In genomic region chr11:117608141-117608789, GRCm38 (mm10) we compare ENCODE assay signal across 12 mouse cellular contexts. TPM values are rescaled to one million over a fixed set of nuclear protein-coding genes. Genes with fewer than 3 reads are reported as not detected.
DNase-seq lines count a peak whose midpoint lies in the region; ATAC-seq and TF ChIP-seq lines count a peak whose summit lies in the region.
"Had no signal": no experiment of that assay in that cellular context is flagged by ENCODE, and none has a peak within 500 bp of the region (broad histone marks: within the 10 kb centered on the region; RNA-seq: fewer than 3 reads in every experiment).

No protein-coding gene starts in this region.

- 50% methylated on average over 9 of the region's 9 CpGs for WGBS in hindbrain, embryonic 10.5 days
- 31% methylated on average over 9 of the region's 9 CpGs for WGBS in hindbrain, embryonic 14.5 days
- 45% methylated on average over 9 of the region's 9 CpGs for WGBS in forebrain, embryonic 11.5 days
- 47% methylated on average over 9 of the region's 9 CpGs for WGBS in limb, embryonic 13.5 days

- in situ Hi-C loops in ES-E14 (cut with MboI; ENCODE audit: low sequenced_read_pairs in 2 of 2, unreplicated experiment in 2 of 2) = no loop called here

- peak overlapping the region; percentile 71 for H3K27ac ChIP-seq in hindbrain, embryonic 10.5 days
- no peak overlapping the region for H3K27ac ChIP-seq in hindbrain, embryonic 14.5 days
- peak overlapping the region; percentile 80 for H3K27ac ChIP-seq in ES-E14 (ENCODE audit: insufficient read depth, low read depth, low read length, poor library complexity, severe bottlenecking)
- H3K27ac ChIP-seq in forebrain, embryonic 11.5 days (ENCODE audit: low read depth, low read length) = peak overlapping the region; percentile 46; the same call in 1 of the 2 replicates
- H3K27ac ChIP-seq in limb, embryonic 13.5 days = peak overlapping the region; percentile 66

- peaks cover 66% of the 10 kb centered on the region for H3K27me3 ChIP-seq in hindbrain, embryonic 10.5 days (ENCODE audit: insufficient read depth, poor library complexity, severe bottlenecking)
- H3K27me3 ChIP-seq in hindbrain, embryonic 14.5 days (ENCODE audit: control insufficient read depth, insufficient read depth, low read length) = no peaks in the 10 kb centered on the region
- no peaks in the 10 kb centered on the region; the same call in 1 of the 2 replicates for H3K27me3 ChIP-seq in forebrain, embryonic 11.5 days (ENCODE audit: control insufficient read depth, insufficient read depth, low read length)
- H3K27me3 ChIP-seq in limb, embryonic 13.5 days = peaks cover 2% of the 10 kb centered on the region; the same call in 1 of the 2 replicates

- no peak for ATAC-seq in hindbrain, embryonic 14.5 days (ENCODE audit: low FRiP score)
- ATAC-seq in forebrain, embryonic 11.5 days (replicated peaks; ENCODE audit: low FRiP score) = no peak
- no peak for ATAC-seq in limb, embryonic 13.5 days (ENCODE audit: low FRiP score, low read depth)
- ATAC-seq in megakaryocyte, adult 5-6 weeks (ENCODE audit: poor library complexity, severe bottlenecking) = no peak
- ATAC-seq: liver, postnatal 0 days had no signal

- no peak overlapping the region for H3K4me2 ChIP-seq in hindbrain, embryonic 14.5 days (replicated peaks)
- H3K4me2 ChIP-seq in forebrain, embryonic 11.5 days (ENCODE audit: low read depth, low read length, severe bottlenecking) = no peak overlapping the region
- H3K4me2 ChIP-seq in limb, embryonic 13.5 days (replicated peaks) = no peak overlapping the region

- no peak for DNase-seq in hindbrain, embryonic 10.5 days (ENCODE audit: low spot score)
- no peak for DNase-seq in hindbrain, embryonic 14.5 days (ENCODE audit: low spot score)
- DNase-seq in ES-E14 (ENCODE audit: low read depth, low spot score) (no peak), adipocyte (ENCODE audit: low spot score) (no peak)
- DNase-seq in forebrain, embryonic 11.5 days (ENCODE audit: low spot score) = no peak
- DNase-seq in spleen, postnatal 36 days (ENCODE audit: low spot score in 2 of 2) = no peak
- DNase-seq: adrenal gland, adult 8-10 months; heart, postnatal 36 days; kidney, adult 9 months; liver, postnatal 0 days had no signal

- H3K4me3 ChIP-seq in hindbrain, embryonic 10.5 days = no peak overlapping the region
- H3K4me3 ChIP-seq in hindbrain, embryonic 14.5 days (replicated peaks; ENCODE audit: low read length) = no peak overlapping the region
- H3K4me3 ChIP-seq in ES-E14 (ENCODE audit: insufficient read depth in 1 of 2, low read depth in 1 of 2, low read length in 2 of 2, poor library complexity in 1 of 2, severe bottlenecking in 1 of 2) = peak overlapping the region; percentile 38 to 41
- no peak overlapping the region for H3K4me3 ChIP-seq in forebrain, embryonic 11.5 days (ENCODE audit: low read depth, low read length)
- H3K4me3 ChIP-seq in limb, embryonic 13.5 days = no peak overlapping the region

- peaks cover 82% of the 10 kb centered on the region for H3K4me1 ChIP-seq in hindbrain, embryonic 10.5 days (replicated peaks)
- peaks cover 20% of the 10 kb centered on the region for H3K4me1 ChIP-seq in hindbrain, embryonic 14.5 days (replicated peaks; ENCODE audit: control insufficient read depth, insufficient read depth, low read length)
- H3K4me1 ChIP-seq in ES-E14 (ENCODE audit: control insufficient read depth in 2 of 2, insufficient read depth in 2 of 2, low read length in 2 of 2, poor library complexity in 1 of 2) = peaks cover 11 to 52% of the 10 kb centered on the region in 2 experiments
- peaks cover 23% of the 10 kb centered on the region for H3K4me1 ChIP-seq in forebrain, embryonic 11.5 days (replicated peaks; ENCODE audit: control insufficient read depth, insufficient read depth, low read length)
- peaks cover 46% of the 10 kb centered on the region for H3K4me1 ChIP-seq in limb, embryonic 13.5 days

- H3K9me3 ChIP-seq in hindbrain, embryonic 10.5 days = no peaks in the 10 kb centered on the region
- H3K9me3 ChIP-seq in hindbrain, embryonic 14.5 days (ENCODE audit: control insufficient read depth, low read length) = no peaks in the 10 kb centered on the region
- no peaks in the 10 kb centered on the region for H3K9me3 ChIP-seq in ES-E14 (ENCODE audit: control insufficient read depth, insufficient read depth, low read depth, low read length)
- H3K9me3 ChIP-seq in forebrain, embryonic 11.5 days (ENCODE audit: control insufficient read depth, low read length) = no peaks in the 10 kb centered on the region
- no peaks in the 10 kb centered on the region for H3K9me3 ChIP-seq in limb, embryonic 13.5 days

- H3K9ac ChIP-seq in hindbrain, embryonic 14.5 days = no peak overlapping the region
- H3K9ac ChIP-seq in ES-E14 (ENCODE audit: insufficient read depth, low read depth, low read length, poor library complexity, severe bottlenecking) = peak overlapping the region; percentile 28
- peak overlapping the region; percentile 6; the same call in 1 of the 2 replicates for H3K9ac ChIP-seq in forebrain, embryonic 11.5 days (ENCODE audit: low read length)
- no peak overlapping the region for H3K9ac ChIP-seq in limb, embryonic 13.5 days
- H3K9ac ChIP-seq: liver, postnatal 0 days had no signal

- H3K36me3 ChIP-seq in hindbrain, embryonic 10.5 days = no peaks in the 10 kb centered on the region
- no peaks in the 10 kb centered on the region for H3K36me3 ChIP-seq in hindbrain, embryonic 14.5 days (replicated peaks; ENCODE audit: control insufficient read depth, insufficient read depth)
- no peaks in the 10 kb centered on the region for H3K36me3 ChIP-seq in ES-E14 (ENCODE audit: control insufficient read depth, insufficient read depth, low read length, poor library complexity, severe bottlenecking)
- no peaks in the 10 kb centered on the region for H3K36me3 ChIP-seq in forebrain, embryonic 11.5 days (ENCODE audit: control insufficient read depth, insufficient read depth, low read length)
- no peaks in the 10 kb centered on the region for H3K36me3 ChIP-seq in limb, embryonic 13.5 days

TF ChIP-seq in ES-E14, 5 proteins besides CTCF, POLR2A, EP300 and RAD21:
- no peak for TF ChIP-seq MAFK (IDR thresholded peaks at IDR 0.05; ENCODE audit: insufficient read depth, low read depth, low read length)
- no peak for TF ChIP-seq ZNF384 (IDR thresholded peaks at IDR 0.05; ENCODE audit: low read depth, low read length)
- no peak for TF ChIP-seq CHD2 (IDR thresholded peaks at IDR 0.05; ENCODE audit: low read depth, low read length)
- TF ChIP-seq ZC3H11A (IDR thresholded peaks at IDR 0.05; ENCODE audit: borderline replicate concordance, low read depth, low read length) = no peak
- TF ChIP-seq HCFC1 (IDR thresholded peaks at IDR 0.05; ENCODE audit: borderline replicate concordance, insufficient read depth, low read length) = no peak

RNA-seq across cellular contexts. Expression of gene Tnrc6c, which starts 45.8 kb away (rescaled TPM):
- polyA plus RNA-seq in hindbrain, embryonic 10.5 days (2016; fragmentation: Nextera tagmentation; extraction: Ambion mirVana) = 11.1 and 14.4 TPM in 2 replicates
- 23.4 and 25.1 TPM in 2 replicates for polyA plus RNA-seq in hindbrain, embryonic 14.5 days (2014; fragmentation: Nextera tagmentation; extraction: Ambion mirVana)
- total RNA-seq in ES-E14 (2012; rRNA removed) = 21.5 and 32.4 TPM in 2 replicates
- polyA plus RNA-seq in forebrain, embryonic 11.5 days (2014; fragmentation: Nextera tagmentation; extraction: Ambion mirVana) = 18.5 and 18.8 TPM in 2 replicates
- polyA plus RNA-seq in limb, embryonic 13.5 days (2015; fragmentation: Nextera tagmentation; extraction: Ambion mirVana) = 19.3 and 19.6 TPM in 2 replicates
- total RNA-seq in megakaryocyte, adult 5-6 weeks (2015) = 16.3 and 19.1 TPM in 2 replicates
- 17.9 and 20.4 TPM in 2 replicates for total RNA-seq in megakaryocyte, adult 5-6 weeks (2017)

Comparison
In these comparisons a context has a peak if more than half of its experiments do, and no peak if none do; other contexts are left out.
1. H3K4me3 ChIP-seq: peak in ES-E14 (2 of 2); none in hindbrain, embryonic 10.5 days (single experiment), hindbrain, embryonic 14.5 days (single experiment), forebrain, embryonic 11.5 days (single experiment) and limb, embryonic 13.5 days (single experiment).
2. H3K9ac ChIP-seq: peak in ES-E14 (single experiment) and forebrain, embryonic 11.5 days (single experiment); none in hindbrain, embryonic 14.5 days (single experiment) and limb, embryonic 13.5 days (single experiment).